Comparison of ENCODE assay signal across 17 mouse cellular contexts in genomic region chr10:26314327-26314726, GRCm38 (mm10).
DNase-seq lines count a peak whose midpoint lies in the region; ATAC-seq and TF ChIP-seq lines count a peak whose summit lies in the region.
"Had no signal": no experiment of that assay in that cellular context is flagged by ENCODE, and none has a peak within 500 bp of the region (broad histone marks: within the 10 kb centered on the region; RNA-seq: fewer than 3 reads in every experiment).

No protein-coding gene starts in this region.

- H3K9me3 ChIP-seq in forebrain, postnatal 0 days (ENCODE audit: low read length), result no peaks in the 10 kb centered on the region
- no peaks in the 10 kb centered on the region for H3K9me3 ChIP-seq in forebrain, embryonic 15.5 days
- no peaks in the 10 kb centered on the region for H3K9me3 ChIP-seq in limb, embryonic 15.5 days

- no peak overlapping the region for H3K4me2 ChIP-seq in forebrain, postnatal 0 days (ENCODE audit: low read depth)
- no peak overlapping the region for H3K4me2 ChIP-seq in forebrain, embryonic 15.5 days (replicated peaks)
- no peak overlapping the region for H3K4me2 ChIP-seq in limb, embryonic 15.5 days
- H3K4me2 ChIP-seq: heart, embryonic 11.5 days had no signal

- no peak overlapping the region for H3K27ac ChIP-seq in forebrain, postnatal 0 days (ENCODE audit: low read depth, low read length)
- no peak overlapping the region for H3K27ac ChIP-seq in forebrain, embryonic 15.5 days (replicated peaks)
- H3K27ac ChIP-seq in cortical plate, adult 2 months (ENCODE audit: insufficient read depth, low read length), result no peak overlapping the region
- peak overlapping the region; percentile 75 for H3K27ac ChIP-seq in limb, embryonic 15.5 days

- no peaks in the 10 kb centered on the region for H3K27me3 ChIP-seq in forebrain, postnatal 0 days (ENCODE audit: insufficient read depth, low read length)
- no peaks in the 10 kb centered on the region for H3K27me3 ChIP-seq in forebrain, embryonic 15.5 days
- H3K27me3 ChIP-seq in limb, embryonic 15.5 days, result no peaks in the 10 kb centered on the region

- WGBS in forebrain, postnatal 0 days, result 81% methylated on average over 15 of the region's 15 CpGs
- WGBS in forebrain, embryonic 15.5 days, result 83% methylated on average over 15 of the region's 15 CpGs
- WGBS in limb, embryonic 15.5 days, result 52% methylated on average over 15 of the region's 15 CpGs

- H3K4me3 ChIP-seq in forebrain, postnatal 0 days (ENCODE audit: low read depth, low read length), result no peak overlapping the region
- no peak overlapping the region for H3K4me3 ChIP-seq in forebrain, embryonic 15.5 days
- peak overlapping the region; percentile 9; the same call in 1 of the 2 replicates for H3K4me3 ChIP-seq in cortical plate, adult 2 months (ENCODE audit: insufficient read depth, low read length)
- H3K4me3 ChIP-seq in limb, embryonic 15.5 days, result no peak overlapping the region

- ATAC-seq in forebrain, postnatal 0 days, result peak; percentile 69
- no peak for ATAC-seq in forebrain, embryonic 15.5 days (replicated peaks)
- peak; percentile 78; the same call in 1 of the 2 replicates for ATAC-seq in limb, embryonic 15.5 days (ENCODE audit: insufficient number of reproducible peaks, low FRiP score, low TSS enrichment, low read depth)
- ATAC-seq: midbrain, embryonic 16.5 days had no signal

- DNase-seq in forebrain, postnatal 0 days, result peak; percentile 16
- DNase-seq in layer of hippocampus, adult 9-11 months, result peak; percentile 27
- DNase-seq in c-Kit-positive CD71-positive TER-119-positive erythroid progenitor cells, embryonic 14.5 days (ENCODE audit: low spot score), result no peak
- DNase-seq in thymus, postnatal 14 days, result no peak
- no peak for DNase-seq in kidney, postnatal 25 days
- DNase-seq: adrenal gland, postnatal 14 days; cerebellum, postnatal 36 days; gastrocnemius, postnatal 36 days; heart, postnatal 4 days; kidney, adult 9 months; lung, adult 18-20 months had no signal

- TF ChIP-seq POLR2A in cortical plate, adult 2 months (IDR thresholded peaks at IDR 0.05; ENCODE audit: extremely low read depth, insufficient read depth, low read length), result no peak

- peaks cover 33% of the 10 kb centered on the region for H3K36me3 ChIP-seq in forebrain, postnatal 0 days (ENCODE audit: insufficient read depth)
- H3K36me3 ChIP-seq in forebrain, embryonic 15.5 days, result peaks cover 28% of the 10 kb centered on the region
- peaks cover 44% of the 10 kb centered on the region for H3K36me3 ChIP-seq in limb, embryonic 15.5 days
- H3K36me3 ChIP-seq: G1E had no signal

- H3K9ac ChIP-seq in forebrain, postnatal 0 days, result no peak overlapping the region
- H3K9ac ChIP-seq in forebrain, embryonic 15.5 days (replicated peaks), result no peak overlapping the region
- H3K9ac ChIP-seq in limb, embryonic 15.5 days, result no peak overlapping the region

- H3K4me1 ChIP-seq in forebrain, postnatal 0 days (ENCODE audit: insufficient read depth), result no peaks in the 10 kb centered on the region
- no peaks in the 10 kb centered on the region for H3K4me1 ChIP-seq in forebrain, embryonic 15.5 days
- H3K4me1 ChIP-seq in cortical plate, adult 2 months (ENCODE audit: control insufficient read depth, insufficient read depth, low read length), result no peaks in the 10 kb centered on the region
- H3K4me1 ChIP-seq in limb, embryonic 15.5 days, result no peaks in the 10 kb centered on the region

- TF ChIP-seq CTCF in forebrain, postnatal 0 days (IDR thresholded peaks at IDR 0.05; ENCODE audit: low read depth), result no peak
- TF ChIP-seq CTCF in cortical plate, adult 2 months (IDR thresholded peaks at IDR 0.05; ENCODE audit: extremely low read depth, insufficient read depth, low read length), result no peak

Comparison
In these comparisons a context has a peak if more than half of its experiments do, and no peak if none do; other contexts are left out.
1. DNase-seq: peak in forebrain, postnatal 0 days (single experiment) and layer of hippocampus, adult 9-11 months (single experiment); none in c-Kit-positive CD71-positive TER-119-positive erythroid progenitor cells, embryonic 14.5 days (single experiment), thymus, postnatal 14 days (single experiment) and kidney, postnatal 25 days (0 of 2).